Mouse (Mus musculus): ENCODE measurements at regions not wholly inside any gene's neighbourhood (a gene's known extent, or its start where the extent isn't known, plus 50 kb on each side); places are given as distances from the start of the nearest gene placed in this dataset.

- TF ChIP-seq CTCF (IDR thresholded peaks at IDR 0.05; ENCODE audit: low read depth, low read length) (no peak), POLR2A (IDR thresholded peaks at IDR 0.05; ENCODE audit: extremely low read depth, insufficient read depth, low read length) (no peak)
These were observed 151.5 kb upstream of the Ddhd1 start for GRCm38 (mm10) chr14:45809491-45809890.
